Mouse (Mus musculus) forebrain, embryonic 14.5 days (tissue): ENCODE results near the gene Lpar1. TPM values are rescaled to one million over a fixed set of nuclear protein-coding genes. Genes with fewer than 3 reads are reported as not detected.

ENCODE experiments used
- ATAC-seq: fragments of 200-750 bp; cut with Nextera tagmentation; 2 replicates; pipeline ENCODE4 v1.8.0; 2017; ENCODE audit warnings: mild to moderate bottlenecking, moderate library complexity
- DNase-seq: peaks from one replicate; pipeline ENCODE4 v3.0.0-alpha.2; 2015; ENCODE audit warnings: low spot score
- H3K27ac ChIP-seq: fragments of 300-500 bp; sonication (generic); 2 replicates; pipeline ENCODE4 v1.5.1; 2014; ENCODE audit warnings: low read depth, mild to moderate bottlenecking, control low read depth, low read length, moderate library complexity
- H3K27me3 ChIP-seq: fragments of 300-500 bp; sonication (generic); replicated peaks from 2 replicates; pipeline ENCODE4 v1.6.1; 2014; ENCODE audit warnings: low read length, control low read depth, mixed read lengths; ENCODE audit not compliant: control insufficient read depth, insufficient read depth
- H3K36me3 ChIP-seq: fragments of 300-500 bp; sonication (generic); 2 replicates; pipeline ENCODE4 v1.6.1; 2014; ENCODE audit warnings: low read length, control low read depth; ENCODE audit not compliant: control insufficient read depth, insufficient read depth
- H3K4me1 ChIP-seq: fragments of 300-500 bp; sonication (generic); 2 replicates; pipeline ENCODE4 v1.6.1; 2014; ENCODE audit warnings: antibody characterized with exemption, low read length, control low read depth; ENCODE audit not compliant: control insufficient read depth, insufficient read depth
- H3K4me2 ChIP-seq: fragments of 300-500 bp; sonication (generic); 2 replicates; pipeline ENCODE4 v1.6.1; 2014; ENCODE audit warnings: mild to moderate bottlenecking, control low read depth, low read length
- H3K4me3 ChIP-seq: fragments of 300-500 bp; sonication (generic); 2 replicates; pipeline ENCODE4 v1.5.1; 2014; ENCODE audit warnings: low read depth, low read length, control low read depth
- H3K9ac ChIP-seq: fragments of 300-500 bp; sonication (generic); 2 replicates; pipeline ENCODE4 v1.6.1; 2014; ENCODE audit warnings: mild to moderate bottlenecking, low read length, control low read depth, moderate library complexity
- H3K9me3 ChIP-seq: fragments of 300-500 bp; sonication (generic); replicated peaks from 2 replicates; pipeline ENCODE4 v1.6.1; 2016; ENCODE audit warnings: low read length, control low read depth, mixed read lengths; ENCODE audit not compliant: control insufficient read depth
- WGBS: fragments of 180-500 bp; shearing (Covaris S2); extraction: QIAGEN DNeasy Blood & Tissue Kit; methylation state at CpG from one replicate; pipeline ENCODE4 v1.1.7; 2014; 5-methylcytosine and 5-hydroxymethylcytosine counted together
- polyA plus RNA-seq: library from polyadenylated mRNA; unstranded; fragments of >200 nt; fragmentation: Nextera tagmentation; extraction: Ambion mirVana; gene quantifications from 2 replicates; pipeline ENCODE4 v1.2.1, GENCODE M21; 2014

Gene Lpar1
- polyA plus RNA-seq, 1 experiment from 2014 or later, result 35.2 TPM

DNA sequence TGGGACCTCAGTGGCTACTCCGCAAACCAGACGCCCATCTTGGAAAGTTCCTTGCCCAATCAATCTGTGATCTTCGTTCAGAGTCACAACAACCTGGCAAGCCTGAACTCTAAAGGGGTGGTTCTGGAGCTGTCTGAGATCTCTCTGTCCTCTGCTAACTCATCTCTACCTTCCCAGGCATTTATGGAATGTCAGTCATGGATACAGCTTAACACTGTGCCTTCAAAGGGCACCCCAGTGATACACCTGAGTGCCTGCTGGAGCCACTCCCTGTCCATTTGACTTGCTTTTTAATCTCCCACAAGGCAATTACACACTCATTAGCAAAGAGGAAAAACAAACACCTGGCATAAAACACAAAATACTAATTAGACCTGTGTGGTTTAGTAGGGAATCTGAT is 62.0 kb downstream of the Lpar1 start:
- Histone ChIP-seq H3K9ac (no peak overlapping the region), H3K9me3 (no peaks in the 10 kb centered on the region), H3K4me1 (no peaks in the 10 kb centered on the region), H3K4me2 (no peak overlapping the region), H3K36me3 (no peaks in the 10 kb centered on the region), H3K27ac (no peak overlapping the region), H3K27me3 (no peaks in the 10 kb centered on the region), H3K4me3 (no peak overlapping the region)
- DNase-seq, result no peak
- WGBS, result 83% methylated on average over 3 of the region's 3 CpGs
- ATAC-seq, result no peak

- no peaks in the 10 kb centered on the region for H3K9me3 ChIP-seq
- H3K4me1 ChIP-seq, result no peaks in the 10 kb centered on the region
- no peak overlapping the region for H3K9ac ChIP-seq
- WGBS, result 84% methylated on average over 4 of the region's 4 CpGs
- ATAC-seq (no peak), DNase-seq (no peak)
- no peak overlapping the region for H3K4me3 ChIP-seq
- no peak overlapping the region for H3K4me2 ChIP-seq
- H3K27me3 ChIP-seq, result no peaks in the 10 kb centered on the region
- H3K27ac ChIP-seq, result no peak overlapping the region
- H3K36me3 ChIP-seq, result no peaks in the 10 kb centered on the region
Observed at GRCm38 (mm10) chr4:58490374-58490773, 63.3 kb downstream of the Lpar1 start.

GRCm38 (mm10) chr4:58478564-58478963 is 75.1 kb downstream of the Lpar1 start:
- ATAC-seq (no peak), DNase-seq (no peak)
- H3K27me3 ChIP-seq, result no peaks in the 10 kb centered on the region
- no peaks in the 10 kb centered on the region for H3K9me3 ChIP-seq
- no peak overlapping the region for H3K27ac ChIP-seq
- no peak overlapping the region for H3K4me3 ChIP-seq
- H3K4me2 ChIP-seq, result no peak overlapping the region
- H3K4me1 ChIP-seq, result no peaks in the 10 kb centered on the region
- 91% methylated on average over 1 of the region's 1 CpGs for whole genome bisulfite sequencing
- no peak overlapping the region for H3K9ac ChIP-seq
- H3K36me3 ChIP-seq, result no peaks in the 10 kb centered on the region

DNA sequence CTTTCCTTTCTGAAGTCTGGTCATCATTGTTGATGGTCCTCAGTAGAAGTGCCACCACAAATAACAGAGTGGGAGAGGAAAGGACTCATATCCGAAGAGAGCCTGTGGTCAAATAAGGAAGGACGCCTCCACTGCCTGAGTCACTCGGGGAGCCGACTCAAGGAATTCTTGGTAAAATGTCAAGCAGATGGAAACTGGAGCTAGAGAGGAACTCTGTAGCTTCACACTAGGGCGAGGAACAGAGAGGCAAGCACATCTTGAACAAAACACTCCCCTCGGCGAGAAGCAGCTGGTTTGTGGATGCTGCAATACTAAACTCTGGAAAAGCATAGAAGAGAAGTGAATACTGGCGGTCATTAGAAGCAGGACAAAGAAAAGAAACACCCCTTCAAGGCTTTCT is 76.0 kb downstream of the Lpar1 start:
- Histone ChIP-seq H3K27me3 (no peaks in the 10 kb centered on the region), H3K4me3 (no peak overlapping the region), H3K9ac (no peak overlapping the region), H3K4me2 (no peak overlapping the region), H3K9me3 (no peaks in the 10 kb centered on the region), H3K27ac (no peak overlapping the region), H3K36me3 (no peaks in the 10 kb centered on the region), H3K4me1 (no peaks in the 10 kb centered on the region)
- DNase-seq, result no peak
- 96% methylated on average over 8 of the region's 8 CpGs for WGBS
- no peak for ATAC-seq

DNA sequence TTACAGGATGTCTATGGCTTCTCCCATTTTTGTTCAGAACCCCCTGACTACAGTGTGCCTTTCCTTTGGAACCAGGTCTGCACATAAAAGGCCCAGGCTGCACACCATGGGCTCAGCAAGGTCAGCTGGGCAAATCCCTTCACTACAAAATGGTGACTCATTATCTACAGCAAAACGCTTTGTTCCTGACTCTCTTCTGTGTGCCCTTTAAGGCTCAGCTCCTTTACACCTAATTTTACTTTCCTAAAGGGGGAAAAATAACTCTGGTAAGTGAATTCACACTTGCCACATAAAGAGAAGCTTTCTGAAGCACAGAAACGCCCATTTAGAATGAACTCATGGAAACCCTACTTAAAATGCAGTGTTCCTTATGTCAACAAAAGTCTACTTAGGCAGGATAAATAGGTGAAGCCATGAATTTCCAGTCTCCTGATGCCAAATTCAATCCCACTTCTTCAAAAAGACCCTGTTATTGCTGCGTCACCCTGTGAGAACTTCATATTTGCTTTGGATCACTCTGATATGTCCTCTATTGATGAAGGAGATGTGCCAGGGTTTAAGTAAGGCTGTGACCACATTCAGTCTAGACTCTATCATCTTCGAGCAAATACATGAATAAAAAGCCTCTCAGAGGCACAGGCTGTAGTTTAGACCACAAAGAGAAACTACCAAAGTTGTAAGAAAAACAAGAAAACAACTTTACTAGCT is 82.3 kb downstream of the Lpar1 start:
- no peaks in the 10 kb centered on the region for H3K27me3 ChIP-seq
- ATAC-seq (peak; percentile 29; the same call in 1 of the 2 replicates), DNase-seq (peak; percentile 22)
- H3K4me1 ChIP-seq, result no peaks in the 10 kb centered on the region
- no peaks in the 10 kb centered on the region for H3K36me3 ChIP-seq
- no peak overlapping the region for H3K4me2 ChIP-seq
- no peaks in the 10 kb centered on the region for H3K9me3 ChIP-seq
- no peak overlapping the region for H3K9ac ChIP-seq
- 26% methylated on average over 4 of the region's 4 CpGs for WGBS
- H3K4me3 ChIP-seq, result no peak overlapping the region
- H3K27ac ChIP-seq, result no peak overlapping the region

DNA sequence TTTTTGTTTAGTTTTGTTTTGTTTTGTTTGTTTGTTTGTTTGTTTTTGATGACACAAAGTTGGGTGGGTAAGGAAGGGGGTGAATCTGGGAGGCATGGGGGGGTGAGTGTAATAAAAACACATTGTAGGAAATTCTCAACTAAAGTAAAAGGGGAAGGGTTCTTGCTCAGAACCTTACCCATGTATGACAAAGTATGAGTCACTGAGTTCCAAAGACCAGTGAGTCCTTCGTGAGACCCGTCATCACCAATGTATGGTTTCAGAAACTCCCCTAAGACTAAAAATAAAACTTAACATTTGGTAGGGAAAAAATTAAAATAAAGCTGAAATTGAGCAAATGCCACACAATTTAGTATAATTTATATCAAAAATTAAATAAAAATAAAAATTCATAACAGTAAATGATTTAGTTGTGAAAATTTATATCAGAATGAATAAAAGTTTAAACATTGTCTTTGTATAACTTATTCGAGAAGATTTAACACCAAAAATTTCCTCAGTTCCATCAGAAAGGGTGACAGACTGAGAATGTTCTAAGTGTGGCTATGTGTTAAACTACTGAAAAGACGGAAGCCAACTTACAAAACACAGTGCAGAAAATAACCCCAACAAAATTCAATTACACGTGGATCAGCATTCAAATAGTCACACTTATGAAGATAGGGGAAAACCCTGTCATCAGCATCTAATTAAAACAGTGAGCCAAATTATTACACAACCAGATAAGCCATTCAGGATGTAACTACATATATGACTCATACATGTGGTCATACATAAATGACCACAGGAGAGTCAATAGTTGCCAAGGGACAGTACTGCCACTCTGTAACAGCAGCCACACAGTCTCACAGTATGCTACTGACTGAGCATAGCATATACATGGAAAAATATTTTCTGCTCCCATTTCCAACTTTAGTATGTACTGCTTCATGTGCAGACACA is 83.8 kb downstream of the Lpar1 start:
- no peak for DNase-seq
- H3K9me3 ChIP-seq, result no peaks in the 10 kb centered on the region
- ATAC-seq, result no peak
- 86% methylated on average over 5 of the region's 5 CpGs for WGBS
- H3K4me2 ChIP-seq, result no peak overlapping the region
- H3K27ac ChIP-seq, result no peak overlapping the region
- no peaks in the 10 kb centered on the region for H3K36me3 ChIP-seq
- no peaks in the 10 kb centered on the region for H3K4me1 ChIP-seq
- no peak overlapping the region for H3K9ac ChIP-seq
- no peak overlapping the region for H3K4me3 ChIP-seq
- no peaks in the 10 kb centered on the region for H3K27me3 ChIP-seq

DNA sequence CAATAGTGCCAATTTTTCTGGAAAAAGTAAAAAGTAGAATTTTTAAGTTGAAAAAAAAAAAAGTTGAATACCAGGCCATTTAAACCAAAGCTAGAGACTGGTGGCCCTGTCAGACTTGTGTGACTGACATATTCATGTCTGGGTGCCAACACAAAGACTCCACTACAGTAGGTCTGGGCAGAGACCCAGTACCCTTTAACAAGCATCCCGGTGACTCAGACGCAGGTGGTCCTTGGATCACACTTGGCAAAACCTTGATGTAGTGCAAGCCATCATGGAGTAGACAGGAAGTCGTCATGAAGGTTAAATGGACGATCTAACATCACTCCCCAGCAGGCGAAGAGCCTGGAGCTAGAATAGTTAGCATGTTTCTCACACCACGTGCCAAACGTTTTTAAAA is 84.7 kb downstream of the Lpar1 start:
- H3K9ac ChIP-seq, result no peak overlapping the region
- ATAC-seq (no peak), DNase-seq (peak; percentile 34)
- WGBS, result 70% methylated on average over 7 of the region's 7 CpGs
- H3K4me1 ChIP-seq, result no peaks in the 10 kb centered on the region
- H3K27me3 ChIP-seq, result no peaks in the 10 kb centered on the region
- H3K36me3 ChIP-seq, result no peaks in the 10 kb centered on the region
- no peaks in the 10 kb centered on the region for H3K9me3 ChIP-seq
- H3K27ac ChIP-seq, result no peak overlapping the region
- H3K4me3 ChIP-seq, result no peak overlapping the region
- H3K4me2 ChIP-seq, result no peak overlapping the region

GRCm38 (mm10) chr4:58465586-58465985 is 88.1 kb downstream of the Lpar1 start:
- 92% methylated on average over 5 of the region's 5 CpGs for WGBS
- Histone ChIP-seq H3K27me3 (no peaks in the 10 kb centered on the region), H3K36me3 (no peaks in the 10 kb centered on the region), H3K4me3 (no peak overlapping the region), H3K9me3 (no peaks in the 10 kb centered on the region), H3K4me1 (no peaks in the 10 kb centered on the region), H3K27ac (no peak overlapping the region), H3K9ac (no peak overlapping the region), H3K4me2 (no peak overlapping the region)
- DNase-seq, result no peak
- no peak for ATAC-seq
